Mouse (Mus musculus): ENCODE measurements at regions not wholly inside any gene's neighbourhood (a gene's known extent, or its start where the extent isn't known, plus 50 kb on each side); places are given as distances from the start of the nearest gene placed in this dataset.
"Not testable (repeated sequence)": the region's sequence is repeated elsewhere in the genome, so short reads cannot be mapped to it uniquely, and the experiment has no call there.

DNA sequence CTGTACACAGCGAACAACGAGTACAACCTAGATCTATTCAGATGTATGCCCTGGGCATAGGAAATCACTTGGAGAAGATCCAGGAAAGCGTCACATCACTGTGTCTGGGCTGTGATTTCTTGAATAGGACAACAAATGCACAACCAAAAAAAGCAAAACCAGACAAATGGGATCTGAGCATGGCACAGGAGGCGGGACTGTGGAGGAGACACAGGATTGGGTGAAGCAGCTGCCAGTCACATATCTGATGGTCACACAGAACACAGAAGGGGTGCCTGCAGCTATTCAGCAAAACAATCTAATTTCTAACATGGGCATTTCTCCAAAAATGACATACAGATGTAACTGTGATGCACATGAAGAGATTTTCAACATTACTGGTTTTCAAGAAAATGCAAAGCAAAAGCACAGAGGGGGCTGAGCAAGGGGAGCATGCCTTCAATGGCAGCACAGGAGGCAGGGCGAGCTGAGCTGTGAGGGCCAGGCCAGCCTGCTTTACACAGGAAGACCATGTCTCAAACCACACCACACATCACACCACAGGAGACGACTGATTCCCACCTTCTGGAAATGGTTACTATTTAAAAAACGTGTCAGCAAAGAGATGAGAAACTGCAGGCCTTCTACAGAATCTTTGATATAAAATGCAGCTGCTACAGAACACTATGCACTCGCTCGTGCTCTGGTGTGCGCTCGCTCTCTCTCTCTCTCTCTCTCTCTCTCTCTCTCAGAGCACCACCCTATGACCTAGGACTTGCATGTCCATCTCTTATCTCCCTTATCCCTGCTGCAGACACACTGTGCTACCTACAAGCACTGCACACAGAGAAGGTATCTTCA lies 175.2 kb upstream of the Klf14 start:
- no peak for ATAC-seq (ENCODE audit: low FRiP score, low TSS enrichment)
- no peak overlapping the region for H3K4me2 ChIP-seq (replicated peaks; ENCODE audit: low read depth, low read length)
- no peaks in the 10 kb centered on the region for H3K27me3 ChIP-seq (ENCODE audit: insufficient read depth, low read length)
- no peaks in the 10 kb centered on the region for H3K36me3 ChIP-seq (ENCODE audit: insufficient read depth, low read length)
- peaks cover 5% of the 10 kb centered on the region; the same call in 1 of the 2 replicates for H3K4me1 ChIP-seq (ENCODE audit: insufficient read depth, low read length)
- 89% methylated on average over 11 of the region's 11 CpGs for WGBS
- no peak overlapping the region for H3K4me3 ChIP-seq (ENCODE audit: low read length)
- H3K9ac ChIP-seq (replicated peaks; ENCODE audit: low read length) = no peak overlapping the region
- no peak overlapping the region for H3K27ac ChIP-seq (ENCODE audit: low read length)
- peaks cover 5% of the 10 kb centered on the region; the same call in 1 of the 2 replicates for H3K9me3 ChIP-seq (ENCODE audit: low read length)

- Histone ChIP-seq H3K27ac (ENCODE audit: low read length) (no peak overlapping the region), H3K4me2 (replicated peaks; ENCODE audit: low read depth, low read length) (no peak overlapping the region), H3K4me1 (ENCODE audit: insufficient read depth, low read length) (peaks cover 5% of the 10 kb centered on the region; the same call in 1 of the 2 replicates), H3K9me3 (ENCODE audit: low read length) (peaks cover 5% of the 10 kb centered on the region; the same call in 1 of the 2 replicates), H3K4me3 (ENCODE audit: low read length) (no peak overlapping the region), H3K36me3 (ENCODE audit: insufficient read depth, low read length) (no peaks in the 10 kb centered on the region), H3K27me3 (ENCODE audit: insufficient read depth, low read length) (no peaks in the 10 kb centered on the region), H3K9ac (replicated peaks; ENCODE audit: low read length) (no peak overlapping the region)
- WGBS = 84% methylated on average over 8 of the region's 8 CpGs
- ATAC-seq (ENCODE audit: low FRiP score, low TSS enrichment) = no peak
Measured at GRCm38 (mm10) chr6:31134736-31135077, 175.8 kb upstream of the Klf14 start.

- no peak overlapping the region for H3K4me3 ChIP-seq (ENCODE audit: low read length)
Measured at GRCm38 (mm10) chr6:31135580-31135979, 176.7 kb upstream of the Klf14 start.

GRCm38 (mm10) chr6:31136895-31137294 lies 178.0 kb upstream of the Klf14 start:
- Histone ChIP-seq H3K9ac (replicated peaks; ENCODE audit: low read length) (no peak overlapping the region), H3K4me3 (ENCODE audit: low read length) (no peak overlapping the region), H3K27ac (ENCODE audit: low read length) (no peak overlapping the region), H3K9me3 (ENCODE audit: low read length) (peaks cover 5% of the 10 kb centered on the region; the same call in 1 of the 2 replicates), H3K36me3 (ENCODE audit: insufficient read depth, low read length) (no peaks in the 10 kb centered on the region), H3K4me1 (ENCODE audit: insufficient read depth, low read length) (no peaks in the 10 kb centered on the region), H3K4me2 (replicated peaks; ENCODE audit: low read depth, low read length) (no peak overlapping the region), H3K27me3 (ENCODE audit: insufficient read depth, low read length) (no peaks in the 10 kb centered on the region)
- no peak for ATAC-seq (ENCODE audit: low FRiP score, low TSS enrichment)
- WGBS = 59% methylated on average over 4 of the region's 4 CpGs

More at GRCm38 (mm10) chr6:31135580-31135979, 176.7 kb upstream of the Klf14 start:
- Histone ChIP-seq H3K27me3 (ENCODE audit: insufficient read depth, low read length) (no peaks in the 10 kb centered on the region), H3K4me2 (replicated peaks; ENCODE audit: low read depth, low read length) (no peak overlapping the region), H3K27ac (ENCODE audit: low read length) (no peak overlapping the region), H3K36me3 (ENCODE audit: insufficient read depth, low read length) (no peaks in the 10 kb centered on the region), H3K9me3 (ENCODE audit: low read length) (peaks cover 5% of the 10 kb centered on the region; the same call in 1 of the 2 replicates), H3K9ac (replicated peaks; ENCODE audit: low read length) (no peak overlapping the region), H3K4me1 (ENCODE audit: insufficient read depth, low read length) (no peaks in the 10 kb centered on the region)
- no peak for ATAC-seq (ENCODE audit: low FRiP score, low TSS enrichment)
- 74% methylated on average over 6 of the region's 6 CpGs for WGBS

DNA sequence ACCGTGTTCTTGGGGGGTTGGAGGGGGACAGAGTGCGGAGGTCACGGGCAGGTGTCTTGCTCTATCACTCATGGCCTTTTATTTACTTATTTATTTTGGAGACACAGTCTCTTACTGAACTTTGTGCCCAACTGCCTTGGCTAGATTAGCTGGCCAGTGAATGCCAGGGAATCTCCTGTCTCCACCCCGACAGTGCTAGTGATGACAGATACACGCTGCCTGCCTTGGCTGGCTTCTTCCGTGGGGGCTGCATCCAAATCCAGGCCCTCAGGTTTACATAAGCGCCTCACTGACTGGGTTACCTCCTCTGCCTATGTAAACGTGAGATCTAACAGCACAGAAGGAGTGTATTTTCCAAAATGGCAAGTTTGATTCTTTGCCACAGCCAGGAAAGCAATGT lies 178.5 kb upstream of the Klf14 start:
- Histone ChIP-seq H3K4me3 (ENCODE audit: low read length) (no peak overlapping the region), H3K4me2 (replicated peaks; ENCODE audit: low read depth, low read length) (no peak overlapping the region), H3K27me3 (ENCODE audit: insufficient read depth, low read length) (no peaks in the 10 kb centered on the region), H3K27ac (ENCODE audit: low read length) (no peak overlapping the region), H3K9ac (replicated peaks; ENCODE audit: low read length) (no peak overlapping the region), H3K4me1 (ENCODE audit: insufficient read depth, low read length) (no peaks in the 10 kb centered on the region), H3K36me3 (ENCODE audit: insufficient read depth, low read length) (no peaks in the 10 kb centered on the region), H3K9me3 (ENCODE audit: low read length) (peaks cover 5% of the 10 kb centered on the region; the same call in 1 of the 2 replicates)
- 85% methylated on average over 8 of the region's 8 CpGs for WGBS
- no peak for ATAC-seq (ENCODE audit: low FRiP score, low TSS enrichment)

- H3K4me1 ChIP-seq (ENCODE audit: insufficient read depth, low read length) = no peaks in the 10 kb centered on the region
- no peak overlapping the region for H3K4me2 ChIP-seq (replicated peaks; ENCODE audit: low read depth, low read length)
- H3K4me3 ChIP-seq (ENCODE audit: low read length) = no peak overlapping the region
- WGBS = 85% methylated on average over 9 of the region's 9 CpGs
- H3K9me3 ChIP-seq (ENCODE audit: low read length) = no peaks in the 10 kb centered on the region
- no peaks in the 10 kb centered on the region for H3K36me3 ChIP-seq (ENCODE audit: insufficient read depth, low read length)
- H3K27me3 ChIP-seq (ENCODE audit: insufficient read depth, low read length) = no peaks in the 10 kb centered on the region
- no peak overlapping the region for H3K9ac ChIP-seq (replicated peaks; ENCODE audit: low read length)
- no peak for ATAC-seq (ENCODE audit: low FRiP score, low TSS enrichment)
- no peak overlapping the region for H3K27ac ChIP-seq (ENCODE audit: low read length)
Measured at GRCm38 (mm10) chr6:31140000-31140399, 181.1 kb upstream of the Klf14 start.

DNA sequence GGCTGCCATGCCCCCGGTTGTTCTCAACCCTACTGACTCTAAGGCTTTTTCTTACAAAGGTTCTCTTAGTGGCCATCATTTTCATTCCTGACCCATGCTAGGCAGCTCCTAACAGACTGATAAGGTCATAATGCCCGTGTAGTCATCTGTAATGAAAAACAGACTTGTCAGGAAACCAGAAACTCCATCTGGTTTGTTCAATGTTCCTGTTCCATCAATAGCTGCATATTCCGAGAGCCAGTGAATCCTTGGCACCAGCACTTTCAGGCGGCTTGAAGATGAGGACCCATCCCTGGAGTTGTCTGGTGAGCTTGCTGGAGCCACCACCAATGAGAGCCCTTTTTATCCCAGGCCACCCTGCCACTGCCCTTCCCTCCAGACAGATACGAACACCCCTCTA lies 181.7 kb upstream of the Klf14 start:
- no peak overlapping the region for H3K4me3 ChIP-seq (ENCODE audit: low read length)
- ATAC-seq (ENCODE audit: low FRiP score, low TSS enrichment) = no peak

GRCm38 (mm10) chr6:31141486-31141885 lies 182.6 kb upstream of the Klf14 start:
- 77% methylated on average over 6 of the region's 6 CpGs for WGBS
- no peaks in the 10 kb centered on the region for H3K36me3 ChIP-seq (ENCODE audit: insufficient read depth, low read length)
- no peak for ATAC-seq (ENCODE audit: low FRiP score, low TSS enrichment)
- no peaks in the 10 kb centered on the region for H3K9me3 ChIP-seq (ENCODE audit: low read length)
- no peak overlapping the region for H3K9ac ChIP-seq (replicated peaks; ENCODE audit: low read length)
- no peak overlapping the region for H3K4me2 ChIP-seq (replicated peaks; ENCODE audit: low read depth, low read length)
- no peak overlapping the region for H3K4me3 ChIP-seq (ENCODE audit: low read length)
- no peaks in the 10 kb centered on the region for H3K27me3 ChIP-seq (ENCODE audit: insufficient read depth, low read length)
- H3K4me1 ChIP-seq (ENCODE audit: insufficient read depth, low read length) = no peaks in the 10 kb centered on the region
- no peak overlapping the region for H3K27ac ChIP-seq (ENCODE audit: low read length)

More for the DNA sequence above, 181.7 kb upstream of the Klf14 start:
- H3K27ac ChIP-seq (ENCODE audit: low read length) = no peak overlapping the region
- no peaks in the 10 kb centered on the region for H3K4me1 ChIP-seq (ENCODE audit: insufficient read depth, low read length)
- H3K36me3 ChIP-seq (ENCODE audit: insufficient read depth, low read length) = no peaks in the 10 kb centered on the region
- H3K27me3 ChIP-seq (ENCODE audit: insufficient read depth, low read length) = no peaks in the 10 kb centered on the region
- no peak overlapping the region for H3K4me2 ChIP-seq (replicated peaks; ENCODE audit: low read depth, low read length)
- H3K9me3 ChIP-seq (ENCODE audit: low read length) = no peaks in the 10 kb centered on the region
- H3K9ac ChIP-seq (replicated peaks; ENCODE audit: low read length) = no peak overlapping the region
- WGBS = 85% methylated on average over 5 of the region's 5 CpGs

DNA sequence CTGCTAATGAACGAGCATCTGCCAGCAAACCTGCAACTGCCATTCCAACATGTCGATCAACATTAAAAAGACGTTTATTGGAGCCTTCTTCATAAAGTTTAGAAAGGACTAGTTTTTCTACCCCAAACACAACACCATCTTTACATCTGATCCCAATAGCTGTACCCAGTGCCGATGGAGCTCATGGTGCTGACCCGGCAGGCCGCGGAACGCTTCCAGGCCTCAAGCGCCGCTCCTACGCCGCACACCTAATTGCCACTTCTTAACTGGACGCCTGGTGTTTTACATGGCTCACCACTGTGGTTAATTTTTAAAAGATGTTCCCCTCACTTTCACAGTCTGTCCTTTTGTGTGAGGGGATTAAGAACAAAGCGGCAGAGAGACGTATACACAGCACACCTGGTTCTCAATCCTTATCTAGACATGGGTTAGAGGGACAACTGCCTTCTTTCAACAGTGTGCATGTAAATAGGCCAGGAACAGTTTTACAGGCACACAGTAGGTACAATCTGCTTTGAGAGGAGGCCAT lies 183.7 kb upstream of the Klf14 start:
- not testable (repeated sequence) for H3K9ac ChIP-seq (replicated peaks; ENCODE audit: low read length); H3K27me3 ChIP-seq (ENCODE audit: insufficient read depth, low read length); H3K27ac ChIP-seq (ENCODE audit: low read length); H3K4me2 ChIP-seq (replicated peaks; ENCODE audit: low read depth, low read length); H3K4me3 ChIP-seq (ENCODE audit: low read length); H3K9me3 ChIP-seq (ENCODE audit: low read length); ATAC-seq (ENCODE audit: low FRiP score, low TSS enrichment); H3K4me1 ChIP-seq (ENCODE audit: insufficient read depth, low read length); H3K36me3 ChIP-seq (ENCODE audit: insufficient read depth, low read length)
- 86% methylated on average over 15 of the region's 15 CpGs for WGBS

DNA sequence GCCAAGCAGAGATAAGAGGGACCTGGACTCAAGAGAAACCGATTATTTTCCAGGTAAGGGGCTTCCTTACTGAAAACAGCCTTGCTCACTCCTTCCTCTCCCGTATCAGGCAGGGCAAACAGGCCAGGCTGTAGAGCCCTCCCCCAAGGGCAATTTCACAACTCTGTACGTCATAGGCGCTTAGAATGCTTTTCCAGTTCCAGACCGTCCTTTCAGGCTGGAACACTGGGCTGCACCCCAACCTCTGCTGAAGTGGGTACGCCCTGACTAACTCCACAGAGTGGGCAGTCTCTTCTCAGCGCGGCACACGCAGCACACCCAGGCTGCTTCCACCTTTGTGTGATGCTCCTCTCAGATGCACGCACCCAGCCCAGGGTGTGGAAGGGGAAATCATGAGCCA lies 186.8 kb upstream of the Klf14 start:
- no peaks in the 10 kb centered on the region for H3K36me3 ChIP-seq (ENCODE audit: insufficient read depth, low read length)
- no peak overlapping the region for H3K27ac ChIP-seq (ENCODE audit: low read length)
- 82% methylated on average over 10 of the region's 10 CpGs for WGBS
- no peak overlapping the region for H3K9ac ChIP-seq (replicated peaks; ENCODE audit: low read length)
- H3K4me1 ChIP-seq (ENCODE audit: insufficient read depth, low read length) = peaks cover 9% of the 10 kb centered on the region; the same call in 1 of the 2 replicates
- H3K4me2 ChIP-seq (replicated peaks; ENCODE audit: low read depth, low read length) = no peak overlapping the region
- no peak for ATAC-seq (ENCODE audit: low FRiP score, low TSS enrichment)
- no peak overlapping the region for H3K4me3 ChIP-seq (ENCODE audit: low read length)
- H3K9me3 ChIP-seq (ENCODE audit: low read length) = no peaks in the 10 kb centered on the region
- H3K27me3 ChIP-seq (ENCODE audit: insufficient read depth, low read length) = no peaks in the 10 kb centered on the region
